Mouse (Mus musculus) E14TG2a.4 (cell line): ENCODE data around the gene Dll4.

Source experiments
- CTCF ChIP-seq: conservative IDR thresholded peaks from 2 replicates; pipeline ENCODE4 v1.5.1; 2014; ENCODE audit warnings: low read length
- NANOG ChIP-seq: IDR thresholded peaks from 2 replicates; pipeline ENCODE4 v1.6.1; 2014; ENCODE audit warnings: borderline replicate concordance, low read length, mixed read lengths
- POU5F1 ChIP-seq: IDR thresholded peaks from 2 replicates; pipeline ENCODE4 v1.6.1; 2014; ENCODE audit warnings: low read length, borderline replicate concordance

GRCm38 (mm10) chr2:119318043-119318710 is 7.4 kb upstream of the Dll4 start:
- no peak for TF ChIP-seq POU5F1
- no peak for TF ChIP-seq CTCF
- TF ChIP-seq NANOG: no peak
